Mouse (Mus musculus): ENCODE data around the gene Sec24a.
A peak's percentile ranks its signal among the peaks of the same experiment; 100 is the strongest.

DNA sequence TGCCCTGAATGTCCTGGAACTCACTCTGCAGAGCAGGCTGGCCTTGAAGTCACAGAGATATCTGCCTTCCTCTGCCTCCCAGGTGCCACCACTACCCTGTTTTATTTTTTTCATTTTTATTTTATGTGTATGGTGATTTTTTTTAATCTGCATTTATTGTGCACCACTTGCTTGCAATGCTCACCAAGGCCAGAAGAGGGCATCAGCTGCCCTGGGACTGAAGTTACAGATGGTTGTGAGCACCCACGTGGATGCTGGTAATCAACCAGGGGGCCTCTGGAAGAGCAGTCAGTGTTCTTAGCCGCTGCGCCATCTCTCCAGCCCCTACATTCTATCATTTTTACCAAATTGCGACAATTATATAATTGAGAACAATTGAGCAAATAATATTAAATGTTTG lies 47.8 kb upstream of the Sec24a start:
- peak; percentile 70 for TF ChIP-seq CTCF (conservative IDR thresholded peaks at IDR 0.05; ENCODE audit: low read length)
- TF ChIP-seq NANOG (IDR thresholded peaks at IDR 0.05; ENCODE audit: borderline replicate concordance, low read length), result no peak

Data from E14TG2a.4 (cell line).